Mouse (Mus musculus) c-Kit-positive CD71-positive TER-119-negative erythroid progenitor cells, embryonic 14.5 days (primary cell): ENCODE results near the gene Gtf3c1.
"Not testable (repeated sequence)": the region's sequence is repeated elsewhere in the genome, so short reads cannot be mapped to it uniquely, and the experiment has no call there.

Experiments used
- DNase-seq: peaks from one replicate; pipeline ENCODE4 v3.0.0-alpha.2; 2013; ENCODE audit warnings: low read depth

The Gtf3c1 gene

GRCm38 (mm10) chr7:125707593-125708022 lies at the start of gene Gtf3c1, which contains the start of gene D430042O09Rik:
Gtf3c1 (minus strand) TSS chr7:125707780.
D430042O09Rik (plus strand) TSS chr7:125707888.
- DNase-seq = peak; percentile 97

- DNase-seq = peak; percentile 9
Measured at GRCm38 (mm10) chr7:125756806-125757205, 49.2 kb upstream of the Gtf3c1 start.

- DNase-seq = no peak
Measured at GRCm38 (mm10) chr7:125753326-125753715, 45.7 kb upstream of the Gtf3c1 start.

GRCm38 (mm10) chr7:125752699-125753325 lies 45.2 kb upstream of the Gtf3c1 start:
- no peak for DNase-seq

- peak; percentile 8 for DNase-seq
Measured at GRCm38 (mm10) chr7:125748186-125748585, 40.6 kb upstream of the Gtf3c1 start.

GRCm38 (mm10) chr7:125747316-125747690 lies 39.7 kb upstream of the Gtf3c1 start:
- peak; percentile 21 for DNase-seq

GRCm38 (mm10) chr7:125746621-125747315 lies 39.2 kb upstream of the Gtf3c1 start:
- DNase-seq = peak; percentile 1

GRCm38 (mm10) chr7:125744774-125745173 lies 37.2 kb upstream of the Gtf3c1 start:
- no peak for DNase-seq

GRCm38 (mm10) chr7:125741271-125741703 lies 33.7 kb upstream of the Gtf3c1 start:
- DNase-seq = no peak

GRCm38 (mm10) chr7:125740521-125740920 lies 32.9 kb upstream of the Gtf3c1 start:
- no peak for DNase-seq

- DNase-seq = no peak
Measured at GRCm38 (mm10) chr7:125736366-125737015, 28.9 kb upstream of the Gtf3c1 start.

GRCm38 (mm10) chr7:125733791-125734190 lies 26.2 kb upstream of the Gtf3c1 start:
- no peak for DNase-seq

GRCm38 (mm10) chr7:125731679-125732078 lies 24.1 kb upstream of the Gtf3c1 start:
- DNase-seq = no peak

- DNase-seq = no peak
Measured at GRCm38 (mm10) chr7:125723189-125723972, 15.8 kb upstream of the Gtf3c1 start.

GRCm38 (mm10) chr7:125722127-125722526 lies 14.5 kb upstream of the Gtf3c1 start:
- DNase-seq = no peak

GRCm38 (mm10) chr7:125721033-125721432 lies 13.5 kb upstream of the Gtf3c1 start:
- DNase-seq = no peak

- DNase-seq = no peak
Measured at GRCm38 (mm10) chr7:125720370-125720769, 12.8 kb upstream of the Gtf3c1 start.

GRCm38 (mm10) chr7:125717612-125718011 lies 10.0 kb upstream of the Gtf3c1 start:
- DNase-seq = no peak

GRCm38 (mm10) chr7:125716724-125717123 lies 9.1 kb upstream of the Gtf3c1 start:
- no peak for DNase-seq

- no peak for DNase-seq
Measured at GRCm38 (mm10) chr7:125714803-125715202, 7.2 kb upstream of the Gtf3c1 start.

GRCm38 (mm10) chr7:125713542-125714055 lies 6.0 kb upstream of the Gtf3c1 start:
- DNase-seq = not testable (repeated sequence)

- DNase-seq = no peak
Measured at GRCm38 (mm10) chr7:125708100-125708499, 520 bp upstream of the Gtf3c1 start.
